Mouse (Mus musculus) heart, embryonic 16.5 days (tissue): ENCODE results near the gene Icos. TPM values are rescaled to one million over a fixed set of nuclear protein-coding genes. Genes with fewer than 3 reads are reported as not detected.

Experiments
- ATAC-seq: fragments of 200-750 bp; cut with Nextera tagmentation; replicated peaks from 2 replicates; pipeline ENCODE4 v1.8.0; 2017; ENCODE audit warnings: moderate number of reproducible peaks; ENCODE audit not compliant: insufficient read depth, low FRiP score; ENCODE audit errors: extremely low read depth
- H3K27ac ChIP-seq: fragments of 300-500 bp; sonication (generic); 2 replicates; pipeline ENCODE4 v1.5.1; 2014; ENCODE audit warnings: mild to moderate bottlenecking, low read length, control low read depth, moderate library complexity
- H3K27me3 ChIP-seq: fragments of 300-500 bp; sonication (generic); 2 replicates; pipeline ENCODE4 v1.6.1; 2014; ENCODE audit warnings: low read length, mixed read lengths; ENCODE audit not compliant: control insufficient read depth, insufficient read depth
- H3K36me3 ChIP-seq: fragments of 300-500 bp; sonication (generic); 2 replicates; pipeline ENCODE4 v1.6.1; 2014; ENCODE audit not compliant: control insufficient read depth, insufficient read depth
- H3K4me1 ChIP-seq: fragments of 300-500 bp; sonication (generic); 2 replicates; pipeline ENCODE4 v1.6.1; 2014; ENCODE audit warnings: low read length, mixed read lengths; ENCODE audit not compliant: control insufficient read depth, insufficient read depth
- H3K4me2 ChIP-seq: fragments of 300-500 bp; sonication (generic); 2 replicates; pipeline ENCODE4 v1.6.1; 2014; ENCODE audit warnings: low read depth, mild to moderate bottlenecking, control low read depth, low read length
- H3K4me3 ChIP-seq: fragments of 300-500 bp; sonication (generic); 2 replicates; pipeline ENCODE4 v1.5.1; 2014; ENCODE audit warnings: mild to moderate bottlenecking, control low read depth, low read length
- H3K9ac ChIP-seq: fragments of 300-500 bp; sonication (generic); 2 replicates; pipeline ENCODE4 v1.6.1; 2014; ENCODE audit warnings: low read length, control low read depth
- H3K9me3 ChIP-seq: fragments of 300-500 bp; sonication (generic); replicated peaks from 2 replicates; pipeline ENCODE4 v1.6.1; 2016; ENCODE audit warnings: low read length; ENCODE audit not compliant: control insufficient read depth
- WGBS: fragments of 180-500 bp; shearing (Covaris S2); extraction: QIAGEN DNeasy Blood & Tissue Kit; methylation state at CpG from one replicate; pipeline ENCODE4 v1.1.7; 2014; 5-methylcytosine and 5-hydroxymethylcytosine counted together
- polyA plus RNA-seq: library from polyadenylated mRNA; unstranded; fragments of >200 nt; fragmentation: Nextera tagmentation; extraction: Ambion mirVana; gene quantifications from 2 replicates; pipeline ENCODE4 v1.2.1, GENCODE M21; 2015

The Icos gene
- polyA plus RNA-seq, 1 experiment from 2014 or later, result 1.2 TPM

DNA sequence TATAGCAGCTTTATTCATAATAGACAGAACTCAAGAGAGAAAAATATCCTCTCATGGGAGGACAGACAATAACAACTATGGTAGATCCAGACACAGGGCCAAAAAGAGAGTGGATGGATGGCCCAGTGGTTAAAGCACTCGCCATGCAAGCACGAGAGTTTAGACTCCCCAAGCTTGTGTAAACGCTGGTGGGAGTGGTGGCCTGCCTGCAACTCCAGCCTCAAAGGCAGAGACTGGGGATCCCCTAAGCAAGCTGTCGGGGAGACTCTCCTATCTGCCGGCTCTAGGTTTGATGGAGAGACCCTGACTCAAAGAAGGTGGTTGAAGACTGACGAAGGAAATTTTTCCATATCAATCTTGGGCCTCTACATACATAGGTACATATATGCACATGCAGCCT is 21.5 kb upstream of the Icos start:
- Histone ChIP-seq H3K9ac (no peak overlapping the region), H3K9me3 (no peaks in the 10 kb centered on the region), H3K4me3 (no peak overlapping the region), H3K4me2 (no peak overlapping the region), H3K27ac (no peak overlapping the region), H3K27me3 (no peaks in the 10 kb centered on the region), H3K4me1 (peaks cover 20% of the 10 kb centered on the region), H3K36me3 (no peaks in the 10 kb centered on the region)
- no peak for ATAC-seq
- 78% methylated on average over 6 of the region's 6 CpGs for WGBS

DNA sequence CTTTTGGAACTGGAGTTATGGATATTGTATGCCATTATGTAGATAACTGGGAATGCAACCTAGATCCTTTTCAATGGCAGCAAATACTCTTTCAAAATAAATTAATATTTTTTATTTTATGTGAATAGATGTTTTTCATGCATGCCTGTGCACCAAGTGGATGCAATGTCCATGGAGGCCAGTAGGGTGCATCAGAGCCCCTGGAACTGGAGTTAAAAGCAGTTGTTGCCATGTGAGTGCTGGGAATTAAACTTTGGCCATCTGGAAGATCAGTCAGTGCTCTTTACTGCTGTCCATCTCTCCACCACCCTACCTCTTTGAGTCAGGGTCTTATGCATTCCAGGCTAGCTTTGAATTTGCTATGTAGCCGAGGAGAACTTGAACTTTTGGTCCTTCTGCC is 19.4 kb upstream of the Icos start:
- H3K27ac ChIP-seq, result no peak overlapping the region
- no peak overlapping the region for H3K4me3 ChIP-seq
- peaks cover 10% of the 10 kb centered on the region for H3K4me1 ChIP-seq
- no peak overlapping the region for H3K9ac ChIP-seq
- no peaks in the 10 kb centered on the region for H3K9me3 ChIP-seq
- 83% methylated on average over 1 of the region's 1 CpGs for WGBS
- H3K36me3 ChIP-seq, result no peaks in the 10 kb centered on the region
- no peak for ATAC-seq
- no peak overlapping the region for H3K4me2 ChIP-seq
- H3K27me3 ChIP-seq, result no peaks in the 10 kb centered on the region

GRCm38 (mm10) chr1:60959246-60959645 is 18.5 kb upstream of the Icos start:
- H3K27ac ChIP-seq, result peak overlapping the region; percentile 86
- ATAC-seq, result no peak
- H3K4me3 ChIP-seq, result no peak overlapping the region
- H3K9me3 ChIP-seq, result no peaks in the 10 kb centered on the region
- H3K4me2 ChIP-seq, result no peak overlapping the region
- no peaks in the 10 kb centered on the region for H3K36me3 ChIP-seq
- no peaks in the 10 kb centered on the region for H3K27me3 ChIP-seq
- 52% methylated on average over 4 of the region's 4 CpGs for WGBS
- H3K9ac ChIP-seq, result no peak overlapping the region
- peaks cover 10% of the 10 kb centered on the region for H3K4me1 ChIP-seq

- H3K36me3 ChIP-seq, result no peaks in the 10 kb centered on the region
- H3K27me3 ChIP-seq, result no peaks in the 10 kb centered on the region
- 33% methylated on average over 11 of the region's 11 CpGs for WGBS
- H3K4me1 ChIP-seq, result peaks cover 10% of the 10 kb centered on the region
- no peaks in the 10 kb centered on the region for H3K9me3 ChIP-seq
- H3K4me2 ChIP-seq, result peak overlapping the region; percentile 20
- H3K9ac ChIP-seq, result peak overlapping the region; percentile 38; the same call in 1 of the 2 replicates
- ATAC-seq, result peak; percentile 92
- peak overlapping the region; percentile 86 for H3K27ac ChIP-seq
- H3K4me3 ChIP-seq, result no peak overlapping the region
These were observed 17.3 kb upstream of the Icos start for GRCm38 (mm10) chr1:60960451-60960850.

- H3K4me3 ChIP-seq, result no peak overlapping the region
- no peaks in the 10 kb centered on the region for H3K27me3 ChIP-seq
- H3K4me2 ChIP-seq, result 0 out of 2 replicates have a peak overlapping the region, but pooled peaks have one; percentile 20
- peak overlapping the region; percentile 86 for H3K27ac ChIP-seq
- 13% methylated on average over 4 of the region's 4 CpGs for WGBS
- H3K9me3 ChIP-seq, result no peaks in the 10 kb centered on the region
- H3K4me1 ChIP-seq, result peaks cover 10% of the 10 kb centered on the region
- H3K36me3 ChIP-seq, result no peaks in the 10 kb centered on the region
- H3K9ac ChIP-seq, result no peak overlapping the region
- no peak; the same call in 1 of the 2 replicates for ATAC-seq
These were observed 16.6 kb upstream of the Icos start for GRCm38 (mm10) chr1:60961080-60961479.

DNA sequence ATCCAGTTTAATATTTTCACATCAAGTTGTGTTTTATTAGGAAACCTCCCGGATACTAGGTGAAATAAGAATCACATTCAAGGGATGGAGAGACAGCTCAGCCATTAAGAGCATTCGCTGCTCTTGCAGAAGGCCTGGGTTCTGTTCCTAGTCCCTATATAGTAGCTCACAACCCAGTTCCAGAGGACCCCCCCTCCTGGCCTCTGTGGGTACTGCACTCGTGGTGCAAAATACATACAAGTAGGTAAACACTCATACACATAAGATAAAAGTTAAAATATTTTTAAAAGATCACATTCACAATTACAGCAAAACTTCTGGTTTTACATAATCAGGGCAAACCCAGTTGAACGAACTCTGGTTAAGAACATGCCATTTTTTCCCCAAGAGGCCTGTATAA is 15.6 kb upstream of the Icos start:
- Histone ChIP-seq H3K4me2 (no peak overlapping the region), H3K4me3 (no peak overlapping the region), H3K4me1 (peaks cover 10% of the 10 kb centered on the region), H3K27me3 (no peaks in the 10 kb centered on the region), H3K36me3 (no peaks in the 10 kb centered on the region), H3K9me3 (no peaks in the 10 kb centered on the region), H3K9ac (no peak overlapping the region), H3K27ac (no peak overlapping the region)
- WGBS, result 87% methylated on average over 4 of the region's 4 CpGs
- no peak for ATAC-seq

- no peak overlapping the region for H3K4me3 ChIP-seq
- H3K4me2 ChIP-seq, result no peak overlapping the region
- no peaks in the 10 kb centered on the region for H3K9me3 ChIP-seq
- no peak for ATAC-seq
- 41% methylated on average over 2 of the region's 2 CpGs for WGBS
- no peaks in the 10 kb centered on the region for H3K36me3 ChIP-seq
- no peaks in the 10 kb centered on the region for H3K27me3 ChIP-seq
- H3K4me1 ChIP-seq, result no peaks in the 10 kb centered on the region
- H3K27ac ChIP-seq, result no peak overlapping the region
- H3K9ac ChIP-seq, result no peak overlapping the region
These were observed 10.2 kb upstream of the Icos start for GRCm38 (mm10) chr1:60967521-60967920.

- Histone ChIP-seq H3K9ac (no peak overlapping the region), H3K27me3 (no peaks in the 10 kb centered on the region), H3K36me3 (no peaks in the 10 kb centered on the region), H3K27ac (no peak overlapping the region), H3K4me1 (no peaks in the 10 kb centered on the region), H3K4me3 (no peak overlapping the region), H3K9me3 (no peaks in the 10 kb centered on the region), H3K4me2 (no peak overlapping the region)
- WGBS, result 61% methylated on average over 1 of the region's 1 CpGs
- ATAC-seq, result no peak
These were observed 6.9 kb upstream of the Icos start for GRCm38 (mm10) chr1:60970846-60971245.

DNA sequence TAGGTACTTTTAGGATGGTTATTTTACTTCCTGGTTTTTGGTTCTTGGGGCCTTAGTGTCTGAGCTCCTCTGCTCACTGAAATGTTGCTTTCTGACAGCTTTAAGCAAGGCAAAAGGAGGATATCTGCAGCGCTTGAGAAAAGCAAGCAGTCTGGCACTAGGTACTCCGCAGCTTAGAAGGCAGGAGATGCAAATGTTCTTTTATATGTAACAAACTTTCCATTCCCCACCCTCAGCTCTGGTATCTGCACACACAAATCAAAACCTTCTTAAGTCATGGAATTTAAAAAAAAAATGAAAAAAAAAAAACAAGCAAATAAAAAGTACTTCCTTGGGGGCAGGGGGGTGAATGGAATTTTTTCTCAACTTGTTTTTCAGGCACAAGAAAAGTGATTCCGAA is 3.5 kb upstream of the Icos start:
- Histone ChIP-seq H3K4me3 (no peak overlapping the region), H3K9ac (no peak overlapping the region), H3K4me2 (no peak overlapping the region), H3K4me1 (no peaks in the 10 kb centered on the region), H3K9me3 (no peaks in the 10 kb centered on the region), H3K36me3 (no peaks in the 10 kb centered on the region), H3K27me3 (no peaks in the 10 kb centered on the region), H3K27ac (no peak overlapping the region)
- ATAC-seq, result no peak
- 80% methylated on average over 3 of the region's 3 CpGs for WGBS
